Mouse (Mus musculus) leukemia stem cell, adult 10-12 weeks (primary cell): Measurements from ENCODE around the gene Ifi206. TPM values are rescaled to one million over a fixed set of nuclear protein-coding genes. Genes with fewer than 3 reads are reported as not detected.

Experiments
- polyA plus RNA-seq: library from polyadenylated mRNA; stranded (reverse); fragments of >175 nt; gene quantifications from 2 replicates; pipeline ENCODE4 v1.2.3, GENCODE M21; 2012; ENCODE audit warnings: low replicate concordance

Ifi206 gene
- 0.06 TPM in 1 of 2 replicates, not detected in the other for polyA plus RNA-seq

DNA sequence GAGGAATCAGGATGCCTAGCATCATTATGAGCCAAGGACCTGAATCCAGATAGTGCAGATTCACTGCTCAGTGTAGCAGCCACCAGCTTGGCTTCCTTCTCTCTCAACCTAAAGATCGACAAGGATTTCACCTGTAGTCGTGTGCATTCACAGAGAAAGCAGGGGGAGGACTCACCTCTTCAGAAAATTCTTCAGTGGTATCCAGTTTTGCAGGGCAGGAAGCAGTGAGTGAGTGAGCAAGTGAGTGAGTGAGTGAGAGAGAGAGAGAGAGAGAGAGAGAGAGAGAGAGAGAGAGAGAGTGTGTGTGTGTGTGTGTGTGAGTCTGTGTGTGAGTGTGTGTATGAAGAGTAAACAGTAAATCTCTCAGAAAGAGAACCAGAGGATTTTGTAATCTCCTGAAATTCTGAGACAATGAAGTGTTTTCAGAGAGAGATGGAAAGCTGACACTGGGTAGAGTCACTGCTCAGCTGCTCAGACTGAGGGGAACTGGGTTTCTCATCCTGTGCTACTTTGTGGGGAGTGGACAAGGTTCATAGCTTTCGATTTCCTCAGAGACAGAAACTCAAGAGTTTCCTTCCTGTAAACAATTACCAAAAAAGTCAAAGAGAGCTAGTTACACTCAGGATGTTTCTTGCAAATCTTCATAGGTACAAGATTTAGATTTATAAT is at the start of gene Ifi206:
Ifi206 (minus strand) TSS at position 230 of the 669 bp plus-strand sequence.

DNA sequence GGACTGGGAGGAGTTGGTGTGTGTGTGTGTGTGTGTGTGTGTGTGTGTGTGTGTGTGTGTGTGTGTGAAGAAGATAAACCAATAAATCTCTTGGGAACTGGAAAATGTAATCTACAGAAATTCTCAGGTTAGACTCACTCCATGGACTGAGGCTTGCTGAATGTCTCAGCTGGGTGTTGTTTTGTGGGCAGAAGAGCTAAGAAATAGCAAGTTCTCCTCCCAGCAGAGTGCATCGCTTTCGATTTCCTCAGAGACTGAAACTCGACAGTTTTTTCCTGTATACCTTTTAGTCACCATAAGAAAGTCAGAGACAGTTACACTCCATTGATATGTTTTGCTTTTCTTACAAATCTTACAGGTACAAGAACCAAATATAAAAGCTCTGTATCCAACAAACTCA is 45.0 kb upstream of the Ifi206 start, which contains the start of gene Ifi214:
Ifi214 (minus strand) TSS at position 167 of the 400 bp plus-strand sequence.

Other genes with a start within 250 kb of the Ifi206 start
- 0.05 TPM in 1 of 2 replicates, not detected in the other for gene Olfr418, start 225.0 kb downstream of the Ifi206 start, polyA plus RNA-seq
- gene Mptx2, start 213.3 kb downstream of the Ifi206 start, polyA plus RNA-seq: not detected in 2 replicates
- gene Ackr1, start 157.3 kb downstream of the Ifi206 start, polyA plus RNA-seq: 2.0 and 3.2 TPM in 2 replicates
- 1.8 and 1.9 TPM in 2 replicates for gene Aim2, start 140.2 kb downstream of the Ifi206 start, polyA plus RNA-seq
- gene Cadm3, start 123.3 kb downstream of the Ifi206 start, polyA plus RNA-seq: 0.29 and 0.64 TPM in 2 replicates
- gene Ifi214, start 44.9 kb upstream of the Ifi206 start, polyA plus RNA-seq: 0.09 TPM in 1 of 2 replicates, not detected in the other
- 0.10 and 0.14 TPM in 2 replicates for gene Ifi213, start 108.2 kb upstream of the Ifi206 start, polyA plus RNA-seq
- 0.35 TPM in 1 of 2 replicates, not detected in the other for gene Ifi209, start 139.9 kb upstream of the Ifi206 start, polyA plus RNA-seq
- 0.17 and 0.23 TPM in 2 replicates for gene Ifi208, start 182.6 kb upstream of the Ifi206 start, polyA plus RNA-seq